Mouse (Mus musculus) lung, adult 2 months (tissue): ENCODE measurements around the gene Il11ra1.
"Not testable (repeated sequence)": the region's sequence is repeated elsewhere in the genome, so short reads cannot be mapped to it uniquely, and the experiment has no call there.

ENCODE experiments used
- CTCF ChIP-seq: fragments of 200-500 bp; IDR thresholded peaks from 2 replicates; pipeline ENCODE4 v1.5.1; 2011; ENCODE audit warnings: mild to moderate bottlenecking, low read length, control low read depth; ENCODE audit not compliant: insufficient read depth
- POLR2A ChIP-seq: fragments of 200-500 bp; IDR thresholded peaks from 2 replicates; pipeline ENCODE4 v1.6.1; 2011; ENCODE audit warnings: low read depth, mild to moderate bottlenecking, control low read depth, low read length, borderline replicate concordance; ENCODE audit errors: extremely low read depth

DNA sequence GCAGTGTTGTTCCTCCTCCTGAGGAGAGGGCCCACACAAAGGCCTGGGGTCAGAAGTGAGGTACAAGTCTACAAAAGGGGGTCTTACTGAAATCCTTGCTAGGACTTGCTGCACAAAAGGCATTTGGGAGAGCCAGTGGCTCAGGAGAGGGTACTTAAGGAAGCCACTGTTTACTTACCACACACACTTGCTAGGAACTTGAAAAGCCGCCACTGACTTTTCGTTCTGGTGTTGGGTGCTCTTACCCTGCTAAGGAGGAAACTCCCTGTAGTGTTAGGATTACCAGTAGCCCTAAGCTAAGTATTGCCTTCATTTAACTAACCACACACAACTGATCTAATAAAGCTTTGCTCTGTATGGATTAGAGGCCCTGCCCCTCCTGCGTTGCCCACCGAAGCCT lies 9.8 kb upstream of the Il11ra1 start:
- not testable (repeated sequence) for TF ChIP-seq CTCF, POLR2A
